Mouse (Mus musculus): ENCODE measurements at regions not wholly inside any gene's neighbourhood (a gene's known extent, or its start where the extent isn't known, plus 50 kb on each side); places are given as distances from the start of the nearest gene placed in this dataset.

- WGBS, result 76% methylated on average over 9 of the region's 9 CpGs
- no peak overlapping the region for H3K4me3 ChIP-seq (replicated peaks)
- no peak for ATAC-seq (ENCODE audit: low FRiP score)
- H3K9ac ChIP-seq, result no peak overlapping the region
- no peaks in the 10 kb centered on the region for H3K36me3 ChIP-seq (replicated peaks)
- H3K4me2 ChIP-seq, result no peak overlapping the region
- H3K27me3 ChIP-seq, result no peaks in the 10 kb centered on the region
- H3K4me1 ChIP-seq, result no peaks in the 10 kb centered on the region; the same call in 1 of the 2 replicates
- no peaks in the 10 kb centered on the region for H3K9me3 ChIP-seq
- H3K27ac ChIP-seq, result no peak overlapping the region
Measured at GRCm38 (mm10) chr5:47273389-47274255, 709.3 kb upstream of the Slit2 start.

GRCm38 (mm10) chr5:47274256-47274638, 708.7 kb upstream of the Slit2 start:
- Histone ChIP-seq H3K4me1 (no peaks in the 10 kb centered on the region; the same call in 1 of the 2 replicates), H3K9me3 (no peaks in the 10 kb centered on the region), H3K27ac (no peak overlapping the region), H3K4me2 (no peak overlapping the region), H3K4me3 (replicated peaks) (no peak overlapping the region), H3K36me3 (replicated peaks) (no peaks in the 10 kb centered on the region), H3K9ac (no peak overlapping the region), H3K27me3 (no peaks in the 10 kb centered on the region)
- 91% methylated on average over 1 of the region's 1 CpGs for WGBS
- no peak for ATAC-seq (ENCODE audit: low FRiP score)

GRCm38 (mm10) chr5:47276231-47277195, 706.4 kb upstream of the Slit2 start:
- Histone ChIP-seq H3K4me2 (no peak overlapping the region), H3K4me1 (no peaks in the 10 kb centered on the region; the same call in 1 of the 2 replicates), H3K9me3 (no peaks in the 10 kb centered on the region), H3K27ac (no peak overlapping the region), H3K4me3 (replicated peaks) (no peak overlapping the region), H3K36me3 (replicated peaks) (no peaks in the 10 kb centered on the region), H3K9ac (no peak overlapping the region), H3K27me3 (no peaks in the 10 kb centered on the region)
- WGBS, result 43% methylated on average over 5 of the region's 5 CpGs
- ATAC-seq (ENCODE audit: low FRiP score), result no peak

- H3K36me3 ChIP-seq (replicated peaks), result no peaks in the 10 kb centered on the region
- WGBS, result 92% methylated on average over 3 of the region's 3 CpGs
Measured at GRCm38 (mm10) chr5:47279630-47280029, 703.3 kb upstream of the Slit2 start.

GRCm38 (mm10) chr5:47299602-47300001, 683.3 kb upstream of the Slit2 start:
- H3K4me2 ChIP-seq, result no peak overlapping the region
- WGBS, result 91% methylated on average over 4 of the region's 4 CpGs
- ATAC-seq (ENCODE audit: low FRiP score), result no peak
- H3K9me3 ChIP-seq, result no peaks in the 10 kb centered on the region
- no peak overlapping the region for H3K9ac ChIP-seq
- H3K27ac ChIP-seq, result no peak overlapping the region
- H3K4me3 ChIP-seq (replicated peaks), result no peak overlapping the region
- H3K36me3 ChIP-seq (replicated peaks), result no peaks in the 10 kb centered on the region
- H3K27me3 ChIP-seq, result no peaks in the 10 kb centered on the region
- no peaks in the 10 kb centered on the region; the same call in 1 of the 2 replicates for H3K4me1 ChIP-seq

More at GRCm38 (mm10) chr5:47279630-47280029, 703.3 kb upstream of the Slit2 start:
- no peak for ATAC-seq (ENCODE audit: low FRiP score)
- H3K9ac ChIP-seq, result no peak overlapping the region
- no peaks in the 10 kb centered on the region; the same call in 1 of the 2 replicates for H3K4me1 ChIP-seq
- no peak overlapping the region for H3K27ac ChIP-seq
- no peak overlapping the region for H3K4me3 ChIP-seq (replicated peaks)
- no peak overlapping the region for H3K4me2 ChIP-seq
- H3K27me3 ChIP-seq, result no peaks in the 10 kb centered on the region
- no peaks in the 10 kb centered on the region for H3K9me3 ChIP-seq

- Histone ChIP-seq H3K9me3 (no peaks in the 10 kb centered on the region), H3K36me3 (replicated peaks) (no peaks in the 10 kb centered on the region), H3K27ac (no peak overlapping the region), H3K27me3 (no peaks in the 10 kb centered on the region), H3K4me2 (no peak overlapping the region), H3K4me1 (no peaks in the 10 kb centered on the region), H3K4me3 (replicated peaks) (no peak overlapping the region), H3K9ac (no peak overlapping the region)
- WGBS, result 82% methylated on average over 4 of the region's 4 CpGs
- ATAC-seq (ENCODE audit: low FRiP score), result no peak
Measured at GRCm38 (mm10) chr5:47317506-47317905, 665.4 kb upstream of the Slit2 start.

- Histone ChIP-seq H3K27me3 (no peaks in the 10 kb centered on the region), H3K36me3 (replicated peaks) (no peaks in the 10 kb centered on the region), H3K9me3 (no peaks in the 10 kb centered on the region), H3K4me1 (no peaks in the 10 kb centered on the region), H3K9ac (no peak overlapping the region), H3K4me3 (replicated peaks) (no peak overlapping the region), H3K4me2 (no peak overlapping the region), H3K27ac (no peak overlapping the region)
- ATAC-seq (ENCODE audit: low FRiP score), result no peak
- WGBS, result 71% methylated on average over 1 of the region's 1 CpGs
Measured at GRCm38 (mm10) chr5:47318147-47318546, 664.8 kb upstream of the Slit2 start.

- H3K27me3 ChIP-seq, result no peaks in the 10 kb centered on the region
- no peak overlapping the region for H3K27ac ChIP-seq
- WGBS, result 82% methylated on average over 2 of the region's 2 CpGs
- no peaks in the 10 kb centered on the region for H3K36me3 ChIP-seq (replicated peaks)
- no peak overlapping the region for H3K4me3 ChIP-seq (replicated peaks)
- no peak for ATAC-seq (ENCODE audit: low FRiP score)
- H3K9ac ChIP-seq, result no peak overlapping the region
- H3K4me1 ChIP-seq, result no peaks in the 10 kb centered on the region
- no peak overlapping the region for H3K4me2 ChIP-seq
- H3K9me3 ChIP-seq, result no peaks in the 10 kb centered on the region
Measured at GRCm38 (mm10) chr5:47322511-47323167, 660.3 kb upstream of the Slit2 start.

- Histone ChIP-seq H3K4me2 (no peak overlapping the region), H3K36me3 (replicated peaks) (no peaks in the 10 kb centered on the region), H3K4me3 (replicated peaks) (no peak overlapping the region), H3K9me3 (no peaks in the 10 kb centered on the region), H3K9ac (no peak overlapping the region), H3K27ac (no peak overlapping the region), H3K27me3 (no peaks in the 10 kb centered on the region), H3K4me1 (no peaks in the 10 kb centered on the region)
- ATAC-seq (ENCODE audit: low FRiP score), result no peak
- 76% methylated on average over 3 of the region's 3 CpGs for WGBS
Measured at GRCm38 (mm10) chr5:47334299-47334698, 648.6 kb upstream of the Slit2 start.

- H3K36me3 ChIP-seq (replicated peaks), result no peaks in the 10 kb centered on the region
- no peaks in the 10 kb centered on the region for H3K4me1 ChIP-seq
- no peaks in the 10 kb centered on the region for H3K9me3 ChIP-seq
- no peak overlapping the region for H3K4me2 ChIP-seq
- no peaks in the 10 kb centered on the region for H3K27me3 ChIP-seq
- no peak overlapping the region for H3K4me3 ChIP-seq (replicated peaks)
- 75% methylated on average over 1 of the region's 1 CpGs for WGBS
- no peak for ATAC-seq (ENCODE audit: low FRiP score)
- H3K27ac ChIP-seq, result no peak overlapping the region
- H3K9ac ChIP-seq, result no peak overlapping the region
Measured at GRCm38 (mm10) chr5:47336511-47336910, 646.4 kb upstream of the Slit2 start.

- Histone ChIP-seq H3K36me3 (replicated peaks) (no peaks in the 10 kb centered on the region), H3K4me3 (replicated peaks) (no peak overlapping the region), H3K27me3 (no peaks in the 10 kb centered on the region), H3K9me3 (no peaks in the 10 kb centered on the region), H3K4me2 (no peak overlapping the region), H3K27ac (no peak overlapping the region), H3K9ac (no peak overlapping the region), H3K4me1 (no peaks in the 10 kb centered on the region)
- 89% methylated on average over 6 of the region's 6 CpGs for WGBS
- no peak for ATAC-seq (ENCODE audit: low FRiP score)
Measured at GRCm38 (mm10) chr5:47339807-47340206, 643.1 kb upstream of the Slit2 start.

- 84% methylated on average over 4 of the region's 4 CpGs for WGBS
- Histone ChIP-seq H3K4me1 (no peaks in the 10 kb centered on the region), H3K9me3 (no peaks in the 10 kb centered on the region), H3K27ac (no peak overlapping the region), H3K9ac (no peak overlapping the region), H3K4me3 (replicated peaks) (no peak overlapping the region), H3K36me3 (replicated peaks) (no peaks in the 10 kb centered on the region), H3K27me3 (no peaks in the 10 kb centered on the region), H3K4me2 (no peak overlapping the region)
- no peak for ATAC-seq (ENCODE audit: low FRiP score)
Measured at GRCm38 (mm10) chr5:47370184-47370583, 612.8 kb upstream of the Slit2 start.

Measured in forebrain, embryonic 12.5 days (tissue).